Mouse (Mus musculus) fibroblast of lung, adult 2 months (primary cell): Measurements from ENCODE around the gene Tcp1.
A peak's percentile ranks its signal among the peaks of the same experiment; 100 is the strongest.
"Not testable (repeated sequence)": the region's sequence is repeated elsewhere in the genome, so short reads cannot be mapped to it uniquely, and the experiment has no call there.

ENCODE experiments used
- DNase-seq: peaks from one replicate; pipeline ENCODE4 v3.0.0-alpha.2; 2011; ENCODE audit warnings: low read depth

Tcp1 gene

DNA sequence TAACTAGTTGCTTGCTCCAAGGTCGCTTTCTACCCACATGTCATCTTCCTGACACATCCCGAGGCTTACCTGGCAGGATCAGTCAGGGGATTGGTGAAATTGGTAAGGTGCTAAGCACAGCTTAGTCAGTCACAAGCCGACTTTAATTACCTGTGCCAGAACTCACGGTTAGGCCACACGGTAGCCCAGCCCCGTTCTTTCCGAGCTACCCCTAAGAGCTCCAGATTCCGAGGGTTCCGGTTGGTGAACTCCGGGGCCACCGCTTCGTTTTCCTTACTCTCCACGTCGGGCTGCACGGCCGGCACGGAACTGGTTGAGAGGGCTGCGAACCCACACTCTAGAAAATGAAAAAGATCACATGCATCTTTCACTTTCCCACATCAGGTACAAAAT is at the start of gene Tcp1:
Tcp1 (plus strand) TSS at position 214 of the 393 bp plus-strand sequence.
- DNase-seq = no peak

DNA sequence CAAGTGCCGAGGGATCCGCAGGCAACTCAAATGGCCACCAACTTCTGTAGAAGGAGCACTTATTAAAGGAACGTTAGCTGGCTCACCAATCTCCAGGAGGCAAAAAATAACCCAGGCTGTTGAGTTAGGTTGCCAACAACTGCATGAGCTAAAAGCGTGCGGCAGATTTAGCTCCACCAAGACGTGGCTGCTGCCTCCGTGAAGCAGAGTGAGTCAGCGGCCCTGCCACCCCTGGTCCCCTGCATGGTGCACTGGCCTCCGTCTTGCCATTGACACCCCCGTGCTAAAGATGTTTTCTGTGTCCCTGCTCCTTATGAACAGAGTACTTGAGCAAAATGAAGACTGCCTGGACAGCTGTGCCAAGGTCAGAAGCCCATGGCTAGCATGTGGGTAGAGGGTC is 48.6 kb upstream of the Tcp1 start:
- DNase-seq = no peak

DNA sequence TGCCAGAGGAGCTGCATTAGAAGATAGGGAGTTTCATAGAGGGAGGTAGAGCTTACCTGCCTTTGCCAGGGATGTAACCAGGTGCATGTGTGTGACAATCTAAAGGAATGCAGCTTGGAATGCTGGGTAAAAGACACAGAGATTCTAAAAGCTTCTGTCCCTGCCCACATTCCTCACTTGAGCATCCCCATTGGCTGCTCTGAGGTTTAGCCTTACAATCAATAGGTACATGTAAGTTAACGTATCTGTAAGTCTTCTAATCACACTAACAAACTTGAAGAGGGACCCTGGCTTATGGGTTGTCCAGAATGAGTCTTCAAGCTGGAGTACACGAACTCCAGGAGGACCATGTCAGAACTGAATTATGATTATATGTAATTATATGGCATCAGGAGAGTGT is 47.5 kb upstream of the Tcp1 start, which contains the start of gene Mas1:
Mas1 (minus strand) TSS at position 101 of the 400 bp plus-strand sequence.
- no peak for DNase-seq

DNA sequence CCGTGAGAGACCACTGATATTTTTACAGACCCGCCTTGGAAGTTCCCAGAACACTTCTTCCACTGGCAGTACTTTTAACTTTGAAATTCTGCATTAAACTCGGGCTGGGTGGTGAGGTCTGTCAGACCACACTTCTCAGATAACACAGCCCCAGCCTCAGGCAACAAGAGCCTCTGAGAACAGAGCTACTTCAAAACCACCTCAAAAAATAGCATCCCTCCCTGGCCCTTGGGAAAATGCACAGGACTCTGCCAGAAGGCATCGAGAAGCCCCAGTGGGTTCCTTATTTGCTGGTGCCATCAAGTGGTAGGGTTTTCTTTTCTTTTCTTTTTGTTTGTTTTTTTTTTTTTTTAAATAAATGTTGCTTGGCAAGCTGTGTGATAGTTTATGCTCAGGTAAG is 46.9 kb upstream of the Tcp1 start:
- no peak for DNase-seq

DNA sequence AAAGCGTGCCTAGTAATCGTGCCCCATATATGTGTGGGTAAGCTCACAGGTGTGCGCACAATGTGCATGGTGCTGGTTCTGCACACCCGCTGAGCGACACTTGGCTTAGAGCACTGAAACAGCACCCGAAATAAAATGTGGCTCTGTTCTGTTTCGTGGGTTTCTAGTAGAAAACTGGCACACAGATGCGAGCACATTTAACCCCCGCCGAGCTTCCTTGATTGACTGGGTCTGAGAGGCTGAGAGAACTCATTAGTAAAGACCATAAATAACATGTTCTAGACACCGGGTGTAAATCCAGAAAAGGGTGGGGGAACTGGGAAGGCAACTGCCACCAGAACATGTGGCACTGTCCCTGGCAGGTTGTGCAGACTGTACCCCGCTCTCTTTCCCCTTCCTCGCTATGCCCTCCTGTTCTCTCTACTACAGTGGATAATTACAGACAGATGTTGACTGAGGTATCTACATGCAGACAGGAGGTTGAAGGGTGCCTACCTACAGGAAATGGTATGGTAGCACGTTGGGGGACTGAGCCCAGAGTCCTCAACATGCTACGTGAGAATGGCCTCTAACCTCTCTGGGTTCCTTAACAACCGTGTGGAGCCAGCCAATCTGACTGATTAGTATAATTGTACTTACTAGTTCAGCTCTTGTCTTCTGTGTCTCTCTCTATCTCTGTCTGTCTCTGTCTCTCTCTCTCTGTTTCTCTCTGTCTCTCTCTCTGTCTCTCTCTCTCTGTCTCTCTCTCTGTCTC is 43.0 kb upstream of the Tcp1 start:
- no peak for DNase-seq

DNA sequence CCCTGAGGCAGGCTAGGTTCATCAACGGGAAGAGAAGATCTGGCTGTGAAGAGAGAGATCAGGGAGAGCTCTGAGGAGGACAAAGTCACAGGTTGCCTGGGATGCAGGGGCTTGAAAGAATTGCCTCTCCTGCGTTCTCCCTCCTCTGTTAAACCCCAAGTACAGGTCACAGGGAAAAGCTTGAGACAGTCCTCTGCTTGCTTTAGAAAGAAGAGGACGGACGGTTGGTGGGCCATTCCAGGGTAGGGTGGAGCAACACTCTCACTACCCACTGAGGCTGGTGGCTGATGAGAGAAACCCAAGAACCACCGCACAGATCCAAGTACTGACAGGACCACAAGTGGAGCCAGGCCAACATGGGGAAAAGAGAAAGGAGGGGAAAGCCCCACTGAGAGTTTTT is 39.8 kb upstream of the Tcp1 start, which contains the start of gene Mrgprh:
Mrgprh (plus strand) TSS at position 301 of the 400 bp plus-strand sequence.
- no peak for DNase-seq

DNA sequence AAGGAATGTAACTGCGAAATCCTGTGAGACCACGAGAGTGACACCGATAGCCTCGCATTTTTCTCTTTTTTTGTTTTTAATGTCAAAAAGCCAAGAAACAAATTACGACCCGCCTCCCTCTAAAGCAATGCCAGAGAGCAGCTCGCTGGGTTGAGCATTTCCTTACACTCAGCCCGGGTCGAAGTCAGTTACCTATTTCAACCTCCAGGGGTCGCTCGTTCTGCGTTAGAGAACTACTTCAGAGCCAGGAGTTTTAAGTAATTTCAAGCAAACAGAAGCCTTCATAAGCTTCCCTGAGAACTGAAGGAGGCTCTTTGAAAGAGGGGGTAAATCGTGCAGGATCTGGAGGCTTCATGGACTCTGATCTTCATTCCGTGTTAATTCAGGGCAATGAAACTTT is 35.3 kb upstream of the Tcp1 start:
- DNase-seq = peak; percentile 62

DNA sequence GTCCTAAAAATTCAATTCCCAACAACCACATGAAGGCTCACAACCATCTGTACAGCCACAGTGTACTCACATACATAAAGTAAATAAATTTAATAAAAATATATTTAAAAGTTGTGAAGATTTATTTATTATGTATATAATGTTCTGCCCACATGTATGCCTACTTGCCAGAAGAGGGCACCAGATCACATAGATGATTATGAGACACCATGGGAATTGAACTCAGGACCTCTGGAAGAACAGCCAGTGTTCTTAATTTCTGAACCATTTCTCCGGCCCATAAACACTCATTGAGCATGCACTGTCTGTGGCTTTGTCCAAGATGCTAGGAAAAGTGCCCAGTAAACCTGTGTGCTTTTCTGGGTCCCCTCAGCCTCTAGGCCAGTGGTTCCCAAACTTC is 34.3 kb upstream of the Tcp1 start:
- no peak for DNase-seq

DNA sequence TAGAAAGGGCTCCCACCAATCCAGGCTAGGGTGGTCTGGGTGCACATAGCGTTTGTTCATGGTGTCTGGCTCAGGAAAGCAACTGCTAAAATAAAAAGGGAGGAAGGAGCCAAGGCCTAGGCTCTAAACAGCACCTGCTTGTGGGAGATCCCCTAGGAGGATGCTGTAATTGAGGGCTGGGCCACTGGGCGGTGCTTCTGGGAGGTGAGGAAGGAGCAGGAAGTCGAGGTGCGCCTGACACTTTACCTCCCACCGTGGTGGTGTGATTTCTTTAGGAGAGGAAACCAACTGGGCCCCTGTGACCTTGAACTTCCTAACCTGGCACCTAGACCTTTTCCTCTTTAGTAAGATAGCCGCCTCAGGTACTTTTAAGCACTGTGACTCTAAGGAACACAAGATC is 28.9 kb upstream of the Tcp1 start:
- no peak for DNase-seq

DNA sequence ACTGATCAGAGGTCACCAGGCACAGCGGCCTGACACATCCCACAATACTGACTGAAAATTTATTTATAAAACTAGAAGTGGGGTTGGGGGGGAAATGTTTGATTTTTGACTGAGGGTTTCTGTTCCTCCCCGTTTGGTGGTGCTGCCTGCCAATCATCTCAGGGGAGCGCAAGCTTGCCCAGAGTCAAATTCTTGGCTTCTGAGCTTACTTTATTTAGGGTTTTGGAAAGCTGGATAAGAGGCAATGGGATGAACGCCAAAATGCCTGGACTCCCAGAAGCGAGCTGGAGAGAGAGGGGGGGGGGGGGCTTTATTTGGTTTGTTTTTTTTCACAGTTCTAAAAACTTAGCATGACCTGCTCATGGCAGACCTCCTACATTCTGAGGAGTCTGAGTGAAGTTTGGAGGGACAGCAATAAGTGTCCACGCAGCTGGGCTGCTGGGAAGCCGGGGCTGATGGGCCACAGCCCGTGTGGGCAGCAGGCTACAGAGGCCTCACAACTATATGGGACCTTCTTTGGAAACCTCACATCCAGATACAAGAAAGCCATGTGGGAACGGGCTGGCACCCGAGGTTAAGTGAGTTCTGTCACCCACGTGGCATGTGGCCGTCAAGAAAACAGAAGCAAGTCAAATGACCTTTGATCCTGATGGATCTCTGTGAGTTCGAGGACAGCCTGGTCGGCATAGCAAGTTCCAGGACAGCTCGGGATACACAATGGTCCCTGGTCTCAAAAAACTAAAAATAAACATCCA is 28.3 kb upstream of the Tcp1 start:
- DNase-seq = peak; percentile 43

DNA sequence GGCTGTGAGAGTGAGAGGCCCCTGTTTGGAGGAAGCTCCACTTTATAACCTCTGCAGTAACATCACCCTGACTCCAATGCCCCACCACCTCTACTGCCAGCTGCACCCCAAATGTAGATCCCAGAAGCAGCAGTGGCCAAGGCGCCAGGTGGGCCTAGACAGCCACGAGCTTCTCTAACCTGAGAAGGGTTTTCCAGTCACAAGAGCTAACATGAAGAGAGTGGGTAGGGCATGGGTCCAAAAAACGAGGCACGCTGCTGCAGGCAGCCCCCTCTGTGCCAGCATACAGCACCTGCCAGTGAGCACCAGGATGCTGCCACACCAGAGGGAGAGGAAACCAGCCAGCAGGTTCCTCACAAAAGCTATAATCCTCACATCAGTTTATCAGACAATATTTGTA is 24.4 kb upstream of the Tcp1 start:
- DNase-seq = no peak

DNA sequence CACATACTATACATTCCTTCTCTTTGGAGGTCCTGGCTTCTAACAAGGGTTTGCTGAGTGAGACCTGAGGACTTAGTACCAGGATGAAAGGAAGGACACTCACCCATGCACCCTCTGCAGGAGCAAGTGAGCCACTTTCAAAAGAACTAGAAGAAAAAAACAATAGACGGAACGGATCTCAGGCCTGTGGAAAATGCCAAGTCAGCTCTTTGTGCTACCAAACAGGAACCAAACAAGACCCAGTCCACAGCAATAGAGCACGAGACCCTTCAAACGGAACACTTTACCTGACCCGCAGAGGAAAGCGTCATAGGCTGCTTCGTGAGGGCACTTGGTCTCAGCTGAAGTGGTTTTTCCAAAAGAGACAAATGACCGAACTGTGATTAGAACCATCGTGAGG is 23.5 kb upstream of the Tcp1 start:
- DNase-seq = no peak

DNA sequence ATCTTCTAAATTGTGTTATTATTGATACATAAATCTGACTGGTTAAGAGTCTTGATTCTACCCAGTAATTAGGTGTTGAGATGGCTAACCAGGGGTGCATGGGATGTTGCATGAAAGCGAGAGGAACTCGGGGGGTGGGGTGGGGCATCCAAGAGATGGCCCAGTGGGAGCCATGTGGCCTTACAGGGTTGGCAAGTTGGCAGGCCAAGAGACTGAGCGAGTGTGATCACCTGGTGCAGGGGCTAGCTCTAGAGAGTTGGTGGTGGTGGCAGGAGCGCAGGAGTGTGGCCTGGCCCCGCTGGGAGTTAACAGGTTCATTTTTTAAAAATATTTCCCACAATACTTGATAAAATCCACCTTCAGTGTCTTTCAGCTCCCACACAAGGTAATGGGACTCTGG is 17.8 kb upstream of the Tcp1 start:
- no peak for DNase-seq

DNA sequence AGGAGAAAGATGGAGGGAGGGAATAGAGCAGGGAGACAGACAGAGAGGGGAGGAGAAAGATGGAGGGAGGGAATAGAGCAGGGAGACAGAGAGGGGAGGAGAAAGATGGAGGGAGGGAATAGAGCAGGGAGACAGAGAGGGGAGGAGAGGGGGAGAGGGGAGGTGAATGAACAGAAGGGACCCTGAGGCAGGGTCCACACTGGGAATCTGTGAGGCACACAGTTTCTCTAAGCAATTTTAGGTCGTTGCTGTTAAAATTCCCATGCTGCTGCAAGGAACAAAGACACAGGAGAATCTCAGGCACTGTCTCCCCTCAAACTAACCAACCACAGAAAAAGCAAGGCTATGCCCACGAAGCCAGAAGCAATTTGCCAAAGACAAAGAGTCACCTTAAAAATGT is 16.9 kb upstream of the Tcp1 start:
- not testable (repeated sequence) for DNase-seq

DNA sequence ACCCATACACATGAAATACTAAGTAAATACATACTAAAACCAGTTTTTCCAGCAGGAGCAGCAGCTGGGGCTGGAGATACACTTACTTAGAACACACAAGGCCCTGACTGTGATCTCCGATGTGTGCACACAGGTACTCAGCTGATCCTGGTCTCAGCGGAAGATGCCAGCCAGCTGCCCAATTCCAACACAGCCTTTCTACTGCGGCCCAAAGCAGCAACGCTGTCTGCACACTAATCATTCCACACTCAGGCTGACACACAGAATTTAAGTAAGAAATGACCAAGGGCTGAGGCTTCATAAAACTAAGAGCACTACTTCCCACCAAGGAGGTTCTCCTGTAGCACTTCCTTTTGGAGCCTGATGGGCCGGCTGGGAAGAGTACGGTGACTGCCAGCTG is 13.2 kb upstream of the Tcp1 start:
- DNase-seq = no peak

DNA sequence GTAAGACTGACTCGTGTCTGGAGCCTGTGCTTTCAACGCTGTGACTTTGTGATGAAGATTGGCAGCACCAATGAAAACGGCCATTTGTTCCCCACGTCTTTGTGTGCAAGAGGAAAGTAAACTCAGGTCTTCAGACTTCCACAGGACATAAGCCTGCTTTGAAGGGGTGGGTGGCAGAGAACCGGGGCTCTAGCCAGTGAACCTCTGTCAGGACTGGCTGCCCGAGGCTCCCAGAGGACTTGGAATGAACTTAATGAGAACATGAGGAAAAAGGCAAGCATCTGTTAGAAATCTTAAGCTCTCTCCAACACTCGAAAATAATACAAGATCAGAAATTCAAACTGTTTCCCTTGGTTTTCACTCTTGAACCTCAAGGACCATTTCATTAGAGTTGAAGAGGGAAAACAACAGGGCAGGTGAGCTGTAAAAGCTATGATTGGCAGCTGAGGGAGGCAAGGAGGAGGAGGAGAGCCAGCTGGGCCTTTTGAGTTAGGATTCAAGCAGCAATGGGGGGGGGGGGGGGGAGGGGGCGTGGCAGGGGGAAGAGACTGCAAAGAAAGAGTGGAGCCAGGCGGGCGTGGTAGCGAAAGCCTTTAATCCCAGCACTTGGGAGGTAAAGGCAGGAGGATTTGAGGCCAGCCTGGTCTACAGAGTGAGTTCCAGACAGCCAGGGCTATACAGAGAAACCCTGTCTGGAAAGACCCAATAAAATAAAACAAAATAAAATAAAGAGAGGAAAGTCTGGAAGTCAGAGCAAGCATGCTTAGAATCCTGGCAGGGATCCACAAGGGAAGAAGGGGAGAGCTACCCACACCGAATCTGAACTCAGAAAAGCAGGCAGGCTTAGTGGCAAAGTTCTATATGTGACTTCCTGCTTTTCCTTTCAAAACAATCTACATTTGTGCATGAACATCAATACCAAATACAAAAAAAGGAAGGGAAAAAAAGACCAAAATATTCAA is 11.8 kb upstream of the Tcp1 start:
- DNase-seq = no peak

DNA sequence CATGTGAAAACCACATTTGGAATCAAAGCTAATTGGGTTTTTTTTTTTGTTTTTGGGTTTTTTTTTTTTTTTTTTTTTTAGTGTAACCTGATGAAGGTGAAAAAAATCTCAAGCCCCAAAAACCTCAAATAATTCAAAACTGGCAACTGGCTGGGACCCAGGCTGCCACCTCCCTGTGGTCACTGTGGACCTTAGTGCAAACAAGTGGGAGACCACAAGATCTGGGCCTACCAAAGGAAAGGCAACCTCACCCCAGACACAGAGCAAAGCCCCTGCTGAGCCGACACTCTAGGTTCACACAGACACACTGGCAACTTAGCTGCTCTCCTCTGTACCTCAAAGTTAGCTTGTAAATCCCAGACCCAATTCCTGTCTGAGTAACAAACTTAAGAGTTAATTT is 11.2 kb upstream of the Tcp1 start:
- DNase-seq = peak; percentile 79

DNA sequence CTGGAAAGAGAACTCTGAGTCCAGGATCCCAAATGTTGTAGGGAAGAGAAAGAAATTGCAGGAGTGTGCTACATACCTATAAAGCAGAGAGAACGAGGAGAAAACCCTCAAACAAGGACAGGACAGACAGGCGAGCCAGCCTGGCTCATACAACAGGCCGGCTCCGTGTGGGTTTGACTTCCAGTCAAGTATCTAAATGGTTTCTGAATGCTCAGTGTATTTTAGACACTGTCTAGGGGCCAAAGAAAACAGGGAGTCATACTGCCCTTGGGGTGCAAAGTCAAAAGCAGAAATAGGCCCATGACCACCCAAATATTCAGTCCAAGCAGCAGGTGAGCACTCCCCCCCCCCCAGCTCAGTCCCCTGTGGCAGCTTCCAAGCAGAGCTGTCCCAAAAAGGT is 9.7 kb upstream of the Tcp1 start:
- peak; percentile 64 for DNase-seq

DNA sequence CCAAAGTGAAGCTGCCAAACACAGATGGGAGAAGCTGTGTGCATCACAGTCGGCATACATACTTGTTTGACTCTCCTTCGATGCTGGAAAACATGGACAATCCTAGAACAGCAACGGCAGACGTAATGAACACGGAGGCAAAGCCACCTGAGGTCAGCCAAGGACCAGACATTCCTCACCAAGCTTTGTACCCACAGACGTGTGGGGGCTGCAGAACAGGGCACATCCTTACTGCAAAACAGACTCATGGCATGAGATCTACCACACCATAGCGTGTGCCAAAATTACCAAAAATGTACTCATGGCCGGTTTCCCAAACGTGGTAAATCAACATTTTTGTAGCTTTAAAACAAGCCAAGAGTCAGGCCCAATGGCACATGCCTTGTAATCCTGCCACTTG is 9.1 kb upstream of the Tcp1 start:
- DNase-seq = peak; percentile 82

DNA sequence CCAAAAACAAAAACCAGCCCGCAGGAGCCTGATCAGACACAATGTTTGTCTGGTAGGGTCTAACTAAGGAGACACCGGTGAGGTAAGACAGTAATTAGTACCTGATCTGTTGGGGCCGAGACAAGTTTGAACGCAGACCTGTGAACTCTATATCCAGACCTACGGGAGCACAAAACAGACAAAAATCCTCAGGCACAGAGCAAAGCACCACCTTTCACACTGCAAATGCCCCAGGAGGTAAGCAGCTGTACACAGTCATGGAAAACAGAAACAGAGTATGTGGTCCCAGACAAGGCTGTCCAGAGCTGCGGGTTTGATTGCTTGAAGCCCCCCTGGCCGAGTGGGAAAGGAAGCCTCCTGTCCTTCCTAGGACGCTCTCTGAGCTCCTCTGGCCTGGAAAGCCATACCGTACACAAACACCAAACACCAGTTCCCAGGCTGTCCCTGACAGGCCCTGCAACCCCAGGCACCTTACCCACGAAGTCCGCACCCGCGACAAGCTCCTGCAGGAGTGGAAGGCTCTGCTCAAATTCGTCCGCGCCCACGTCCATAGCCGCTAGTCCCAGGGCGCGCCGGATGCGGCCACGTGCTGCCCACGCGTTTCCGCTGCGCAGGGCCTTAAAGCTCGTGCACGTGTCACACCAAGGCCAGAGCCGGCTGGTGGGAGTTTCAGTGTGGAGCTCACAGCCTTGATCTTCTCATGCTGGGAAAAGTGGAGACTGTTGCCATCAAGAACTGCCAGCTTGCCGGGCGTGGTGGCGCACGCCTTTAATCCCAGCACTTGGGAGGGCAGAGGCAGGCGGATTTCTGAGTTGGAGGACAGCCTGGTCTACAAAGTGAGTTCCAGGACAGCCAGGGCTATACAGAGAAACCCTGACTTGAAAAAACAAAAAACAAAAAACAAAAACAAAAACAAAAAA is 5.9 kb upstream of the Tcp1 start, which contains the start of gene Pnldc1:
Pnldc1 (minus strand) TSS at position 870 of the 920 bp plus-strand sequence.
- DNase-seq = no peak

DNA sequence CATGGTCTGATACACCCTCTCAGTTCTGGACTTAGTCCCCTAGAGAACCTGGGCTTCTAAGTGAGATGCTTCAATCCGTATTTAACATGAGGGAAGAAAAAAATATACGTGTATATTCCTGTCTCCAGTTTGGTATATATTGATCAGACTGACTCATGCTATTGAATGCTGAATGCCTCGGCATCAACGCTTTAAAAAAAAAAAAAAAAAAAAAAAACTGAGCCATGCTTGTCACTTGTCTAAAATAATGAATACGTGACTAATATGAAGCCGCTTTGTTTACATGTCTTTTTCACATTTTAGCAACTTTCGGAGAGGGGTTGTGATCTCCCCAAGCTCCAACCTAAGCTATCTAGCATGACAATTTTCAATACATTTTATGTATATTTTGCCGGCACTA is 5.1 kb upstream of the Tcp1 start:
- DNase-seq = no peak
